Mouse (Mus musculus): Measurements from ENCODE around the gene Dnajc12. TPM values are rescaled to one million over a fixed set of nuclear protein-coding genes. Genes with fewer than 3 reads are reported as not detected.
"Not testable (repeated sequence)": the region's sequence is repeated elsewhere in the genome, so short reads cannot be mapped to it uniquely, and the experiment has no call there.

Gene Dnajc12
- 1 to 10 TPM; 5.5 to 8.7 TPM for total RNA-seq (2021)

GRCm38 (mm10) chr10:63382372-63383279 is at the start of gene Dnajc12:
Dnajc12 (plus strand) TSS chr10:63382443.
- peak; percentile 82 for DNase-seq

GRCm38 (mm10) chr10:63336901-63337300 is 45.3 kb upstream of the Dnajc12 start:
- DNase-seq = no peak

- no peak for DNase-seq
These were observed 44.9 kb upstream of the Dnajc12 start for GRCm38 (mm10) chr10:63337326-63337725.

- peak; percentile 70 for DNase-seq
These were observed 44.0 kb upstream of the Dnajc12 start for GRCm38 (mm10) chr10:63337951-63338836.

- peak; percentile 93 for DNase-seq
These were observed 43.2 kb upstream of the Dnajc12 start for GRCm38 (mm10) chr10:63338914-63339643.

DNA sequence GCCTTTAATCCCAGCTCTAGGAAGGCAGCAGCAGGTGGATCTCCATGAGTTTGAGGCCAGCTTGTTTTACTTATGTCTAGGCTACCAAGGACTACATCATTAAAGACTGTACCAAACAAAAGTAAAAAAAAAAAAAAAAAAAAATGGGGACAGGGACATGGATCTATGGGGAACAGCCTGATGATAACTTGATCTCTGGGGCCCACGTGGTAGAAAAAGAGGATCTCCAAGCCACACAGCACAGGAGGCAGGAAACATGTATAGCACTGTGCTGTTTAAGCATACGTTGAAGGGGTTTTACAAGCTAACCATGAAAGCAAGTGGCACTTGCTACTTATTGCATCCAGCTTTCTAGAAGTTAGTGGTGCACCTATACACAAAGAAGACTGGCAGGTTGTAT is 40.9 kb upstream of the Dnajc12 start:
- DNase-seq = no peak

DNA sequence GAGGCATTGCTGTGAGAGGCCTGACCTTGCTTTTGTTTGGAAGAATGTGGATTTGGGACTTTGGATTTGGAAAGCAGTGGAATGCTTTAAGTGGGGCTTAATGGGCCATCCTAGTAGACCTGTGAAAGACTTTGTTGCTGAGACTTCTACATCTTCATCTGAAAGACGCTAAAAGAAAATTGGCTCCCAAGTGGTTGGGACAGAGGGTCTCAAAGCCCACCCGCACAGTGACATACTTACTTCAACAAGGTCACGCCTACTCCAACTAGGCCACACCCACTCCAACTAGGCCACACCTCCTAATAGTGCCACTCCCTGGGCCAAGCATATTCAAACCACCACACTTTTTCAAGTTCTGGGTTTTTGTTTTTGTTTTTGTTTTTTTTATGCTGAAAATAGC is 37.5 kb upstream of the Dnajc12 start:
- DNase-seq = no peak

GRCm38 (mm10) chr10:63348291-63348690 is 34.0 kb upstream of the Dnajc12 start:
- DNase-seq = no peak

DNA sequence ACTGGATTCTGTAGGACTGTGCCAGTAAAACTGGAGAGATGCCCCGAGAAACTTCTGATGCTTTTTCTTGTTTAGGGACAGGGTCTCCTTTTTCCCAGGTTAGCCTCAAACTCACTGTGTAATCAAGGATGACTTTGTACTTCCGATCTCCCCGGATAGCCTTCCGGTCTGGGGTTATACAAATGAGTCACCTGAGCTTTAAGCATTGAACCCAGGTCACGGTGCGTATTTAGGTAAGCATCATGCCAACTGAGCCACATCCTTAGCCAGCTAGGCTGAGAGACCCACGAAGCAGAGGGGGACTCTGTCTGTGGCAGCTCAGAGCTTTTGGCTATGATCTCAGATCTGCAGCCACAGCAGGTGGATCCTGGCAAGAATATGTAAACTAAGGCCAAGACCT is 31.6 kb upstream of the Dnajc12 start:
- DNase-seq = no peak

DNA sequence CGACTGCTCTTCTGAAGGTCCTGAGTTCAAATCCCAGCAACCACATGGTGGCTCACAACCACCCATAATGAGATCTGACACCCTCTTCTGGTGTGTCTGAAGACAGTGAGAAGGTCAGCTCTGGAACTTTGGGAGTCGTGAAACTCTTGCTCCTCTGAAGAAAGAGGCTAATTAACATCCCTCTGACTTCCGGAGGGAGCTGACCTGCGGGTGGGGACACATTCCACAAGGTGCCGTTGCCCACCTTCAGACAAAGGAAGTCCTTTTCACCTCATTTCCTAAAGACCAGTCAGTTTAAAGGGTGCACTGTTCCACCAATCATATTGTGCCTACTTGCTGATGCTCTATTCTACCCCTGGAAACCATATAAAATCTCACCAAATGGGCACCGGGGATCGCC is 31.1 kb upstream of the Dnajc12 start:
- DNase-seq = not testable (repeated sequence)

GRCm38 (mm10) chr10:63352111-63352510 is 30.1 kb upstream of the Dnajc12 start:
- no peak for DNase-seq

GRCm38 (mm10) chr10:63360502-63360901 is 21.7 kb upstream of the Dnajc12 start:
- DNase-seq = no peak

GRCm38 (mm10) chr10:63365918-63366455 is 16.3 kb upstream of the Dnajc12 start:
- DNase-seq = no peak

DNA sequence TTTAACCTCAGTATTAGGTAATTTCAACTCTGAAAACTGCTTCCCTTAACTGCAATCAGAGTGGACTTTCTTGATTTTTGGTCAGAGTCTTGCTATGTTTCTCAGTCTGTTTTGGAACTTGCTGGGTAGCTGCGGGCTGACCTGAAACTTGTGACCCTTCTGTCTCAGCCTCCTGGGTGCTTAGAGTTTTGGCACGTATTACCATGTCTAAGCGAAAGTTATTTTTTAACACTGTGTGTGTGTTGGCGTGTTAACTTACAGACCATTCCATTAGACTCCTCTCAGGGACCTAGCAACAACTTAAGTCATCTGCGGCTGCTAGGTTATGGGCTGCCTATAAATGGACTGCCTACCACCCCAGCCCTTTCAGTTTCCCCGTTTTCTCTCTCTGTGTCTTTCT is 14.9 kb upstream of the Dnajc12 start:
- no peak for DNase-seq

DNA sequence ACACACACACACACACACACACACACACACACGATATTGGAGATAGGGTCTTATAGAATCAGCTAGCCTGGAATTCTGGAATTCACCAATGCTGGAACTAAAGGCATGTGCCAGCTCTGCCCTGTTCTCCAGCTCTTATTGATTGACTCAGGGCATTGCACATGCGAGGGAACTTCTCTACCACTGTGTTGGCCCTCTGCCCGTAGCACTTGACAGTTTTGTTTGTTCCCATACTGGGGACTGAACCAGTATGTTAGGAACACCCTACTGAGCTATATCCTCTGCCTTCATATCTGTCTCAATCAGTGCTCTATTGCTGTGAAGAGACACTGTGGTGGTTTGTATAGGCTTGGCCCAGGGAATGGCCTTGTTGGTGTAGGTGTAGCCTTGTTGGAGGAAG is 14.2 kb upstream of the Dnajc12 start:
- DNase-seq = no peak

GRCm38 (mm10) chr10:63376303-63376702 is 5.9 kb upstream of the Dnajc12 start:
- DNase-seq = no peak

DNA sequence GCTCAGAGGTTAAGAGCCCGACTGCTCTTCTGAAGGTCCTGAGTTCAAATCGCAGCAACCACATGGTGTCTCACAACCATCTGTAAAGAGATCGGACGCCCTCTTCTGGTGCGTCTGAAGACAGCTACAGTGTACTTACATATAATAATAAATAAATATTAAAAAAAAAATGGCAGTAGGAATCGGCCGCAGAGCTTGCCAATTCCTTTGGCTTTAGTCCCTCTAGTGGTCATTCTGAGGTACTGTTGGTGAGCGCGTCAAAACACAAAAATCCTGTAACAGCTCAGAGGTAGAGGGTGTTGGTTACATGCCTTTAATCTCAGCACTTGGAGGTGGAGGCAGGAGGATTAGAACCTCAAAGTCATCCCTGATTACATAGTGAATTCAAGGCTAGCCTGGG is 4.8 kb upstream of the Dnajc12 start:
- DNase-seq = peak; percentile 78

DNA sequence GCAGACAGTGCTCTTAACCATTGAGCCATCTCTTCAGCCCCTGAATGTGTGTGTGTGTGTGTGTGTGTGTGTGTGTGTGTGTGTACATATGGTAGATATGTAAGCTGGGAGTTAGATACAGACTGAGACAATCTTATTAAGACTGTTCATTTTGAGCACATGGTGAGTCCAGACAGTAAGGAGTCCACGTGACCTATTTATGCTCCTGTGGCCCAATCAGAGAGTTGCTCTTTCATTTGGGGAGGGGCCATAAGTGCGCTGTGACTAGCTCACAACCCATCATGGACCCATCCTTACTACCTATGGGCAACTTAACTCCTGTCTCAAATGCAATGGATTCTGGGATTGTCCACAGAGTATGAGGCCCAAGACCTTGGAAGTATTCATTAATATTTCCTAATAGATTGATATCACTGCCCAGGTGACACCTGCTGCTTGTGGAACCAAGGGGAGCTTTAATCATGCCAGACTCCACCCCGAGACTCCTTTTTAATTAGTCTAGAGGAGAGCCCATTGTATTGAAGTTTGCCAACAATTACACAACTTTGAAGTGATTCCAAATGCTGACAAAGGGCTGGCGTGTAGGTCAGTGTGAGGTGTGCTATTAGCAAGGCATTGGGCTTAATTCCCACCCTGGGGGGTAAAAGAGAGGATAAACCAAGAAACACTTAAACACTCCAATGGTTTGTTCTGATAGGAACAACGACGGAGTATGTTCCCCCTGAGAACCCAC is 3.1 kb upstream of the Dnajc12 start:
- no peak for DNase-seq

DNA sequence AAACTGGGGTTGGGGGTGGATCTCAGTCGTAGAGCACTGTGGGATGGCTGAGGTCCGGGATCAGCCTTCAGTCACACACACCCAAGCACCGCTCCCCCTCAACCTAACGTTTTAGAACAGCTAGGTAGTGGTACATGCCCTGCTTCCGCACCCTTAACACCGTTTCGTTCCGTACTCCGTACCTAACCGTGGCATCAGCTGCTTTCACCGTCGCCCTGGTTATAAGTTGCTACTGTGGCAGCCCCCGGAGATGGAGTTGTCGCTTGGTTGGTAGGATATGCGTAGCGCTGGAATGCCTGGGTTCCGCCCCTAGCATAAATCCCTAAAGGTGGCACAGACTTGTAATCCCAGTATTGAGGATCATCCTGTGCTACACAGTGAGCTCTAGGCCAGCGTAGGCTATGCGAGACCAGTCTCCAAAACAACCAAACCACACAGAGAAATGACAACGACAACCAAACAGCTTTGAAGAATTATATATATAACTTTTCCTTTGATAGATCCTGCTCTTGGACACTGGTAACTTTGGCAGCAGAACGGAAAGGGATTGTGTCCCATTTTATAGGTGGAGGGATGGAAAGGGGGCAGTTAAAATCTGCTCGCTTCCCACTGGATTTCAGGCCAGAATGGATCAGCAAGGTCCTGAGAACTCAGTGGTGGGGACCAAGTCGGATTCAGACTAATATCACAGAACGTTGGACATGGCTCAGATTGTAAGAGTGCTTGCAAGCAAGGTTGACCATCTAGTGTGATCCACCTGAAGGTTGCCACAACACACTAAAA is 554 bp upstream of the Dnajc12 start, which contains the start of gene Sirt1:
Sirt1 (minus strand) TSS at position 207 of the 783 bp plus-strand sequence.
- DNase-seq = no peak

DNA sequence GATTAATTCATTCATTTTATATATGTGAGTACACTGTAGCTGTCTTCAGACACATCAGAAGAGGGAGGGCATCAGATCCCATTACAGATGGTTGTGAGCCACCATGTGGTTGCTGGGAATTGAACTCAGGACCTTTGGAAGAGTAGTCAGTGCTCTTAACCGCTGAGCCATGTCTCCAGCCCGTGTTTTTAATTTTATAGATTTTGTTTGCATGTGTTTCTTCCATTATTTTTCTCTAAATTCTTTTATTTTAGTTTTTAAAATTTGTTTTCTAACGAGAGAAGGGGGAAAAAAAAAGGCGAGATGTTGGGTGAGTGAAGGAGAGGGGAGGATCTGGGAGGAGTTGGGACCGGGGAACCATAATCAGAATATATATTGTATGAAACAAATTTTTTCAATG is 3.7 kb downstream of the Dnajc12 start:
- not testable (repeated sequence) for DNase-seq

DNA sequence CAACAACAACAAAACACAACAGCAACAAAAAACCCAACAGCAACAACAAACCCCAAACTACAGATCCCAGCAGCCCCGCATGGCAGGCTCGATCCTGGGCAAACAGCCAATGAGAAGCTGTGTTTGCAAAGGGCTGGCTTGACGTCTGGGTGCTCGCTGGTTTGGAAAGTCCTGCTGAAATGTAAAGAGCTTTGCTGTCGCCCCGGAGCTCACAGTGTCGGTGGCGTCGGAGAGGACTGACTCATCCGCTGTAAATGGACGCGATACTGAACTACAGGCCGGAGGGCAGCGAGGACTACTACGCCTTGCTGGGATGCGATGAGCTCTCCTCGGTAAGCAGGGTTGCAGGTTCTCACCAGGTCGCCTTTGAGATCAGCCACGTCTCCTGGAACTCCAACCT is 4.2 kb downstream of the Dnajc12 start:
- DNase-seq = peak; percentile 88

Data from heart, postnatal 4 days (tissue).